Mouse (Mus musculus) MEL (cell line): ENCODE measurements at regions not wholly inside any gene's neighbourhood (a gene's known extent, or its start where the extent isn't known, plus 50 kb on each side); places are given as distances from the start of the nearest gene placed in this dataset.

Source experiments
- DNase-seq: peaks from one replicate; pipeline ENCODE4 v3.0.0; 2011; ENCODE audit warnings: low read depth, low spot score
- H3K27ac ChIP-seq: 2 replicates; pipeline ENCODE4 v1.5.1; 2012; ENCODE audit warnings: low read depth, mild to moderate bottlenecking, control low read depth, low read length, moderate library complexity; ENCODE audit not compliant: control insufficient read depth
- H3K27me3 ChIP-seq, 2 experiments: fragments of 150-350 bp in 1 of 2; sonication (generic) in 1 of 2; 2 replicates each; pipeline ENCODE4 v1.6.1; 2012; ENCODE audit warnings: low read length in 2 of 2, mild to moderate bottlenecking in 2 of 2, improper control_type of control experiment in 1 of 2, moderate library complexity in 1 of 2; ENCODE audit not compliant: insufficient read depth in 2 of 2, control insufficient read depth in 1 of 2
- H3K36me3 ChIP-seq, 2 experiments: 2 replicates each; pipeline ENCODE4 v1.6.1; 2012 to 2014; ENCODE audit warnings: low read length in 2 of 2, improper control_type of control experiment in 1 of 2, inconsistent platforms in 1 of 2, mild to moderate bottlenecking in 1 of 2; ENCODE audit not compliant: insufficient read depth in 2 of 2, control insufficient read depth in 1 of 2
- H3K4me1 ChIP-seq, 2 experiments: fragments of 150-350 bp in 1 of 2; sonication (generic) in 1 of 2; 2 replicates each; pipeline ENCODE4 v1.6.1; 2012; ENCODE audit warnings: low read length in 2 of 2, improper control_type of control experiment in 1 of 2, mild to moderate bottlenecking in 1 of 2; ENCODE audit not compliant: insufficient read depth in 2 of 2, control insufficient read depth in 1 of 2
- H3K4me3 ChIP-seq, 2 experiments: fragments of 150-350 bp in 1 of 2; sonication (generic) in 1 of 2; 2 replicates each; pipeline ENCODE4 v1.5.1; 2012; ENCODE audit warnings: low read depth in 2 of 2, low read length in 2 of 2, mild to moderate bottlenecking in 2 of 2, moderate library complexity in 2 of 2, control low read depth in 1 of 2, improper control_type of control experiment in 1 of 2; ENCODE audit not compliant: control insufficient read depth in 1 of 2, insufficient read depth in 1 of 2
- H3K79me2 ChIP-seq: 2 replicates; pipeline ENCODE4 v1.6.1; 2012; ENCODE audit warnings: mild to moderate bottlenecking, low read length, moderate library complexity; ENCODE audit not compliant: control insufficient read depth, poor library complexity, insufficient read depth
- H3K9ac ChIP-seq: 2 replicates; pipeline ENCODE4 v1.6.1; 2012; ENCODE audit warnings: low read depth, mild to moderate bottlenecking, control low read depth, low read length, moderate library complexity; ENCODE audit not compliant: control insufficient read depth, poor library complexity, severe bottlenecking
- H3K9me3 ChIP-seq: fragments of 150-350 bp; sonication (generic); replicated peaks from 2 replicates; pipeline ENCODE4 v1.6.1; 2012; ENCODE audit warnings: mild to moderate bottlenecking, low read length, improper control_type of control experiment, moderate library complexity; ENCODE audit not compliant: insufficient read depth
- BHLHE40 ChIP-seq: IDR thresholded peaks from 2 replicates; pipeline ENCODE4 v1.6.1; 2012; ENCODE audit warnings: low read depth, mild to moderate bottlenecking, inconsistent platforms, low read length, improper control_type of control experiment, borderline replicate concordance
- CHD1 ChIP-seq: IDR thresholded peaks from 2 replicates; pipeline ENCODE4 v1.6.1; 2012; ENCODE audit warnings: low read depth, mild to moderate bottlenecking, inconsistent platforms, low read length, improper control_type of control experiment
- CHD2 ChIP-seq: IDR thresholded peaks from 2 replicates; pipeline ENCODE4 v1.6.1; 2011; ENCODE audit warnings: low read length, improper control_type of control experiment
- CTCF ChIP-seq, 3 experiments: IDR thresholded peaks in 2 of 3; conservative IDR thresholded peaks in 1 of 3; 2 replicates each; pipeline ENCODE4 v1.5.1; 2011 to 2012; ENCODE audit warnings: low read length in 3 of 3, low read depth in 2 of 3, mild to moderate bottlenecking in 2 of 3, improper control_type of control experiment in 1 of 3, inconsistent platforms in 1 of 3, mixed read lengths in 1 of 3, moderate library complexity in 1 of 3; ENCODE audit not compliant: control insufficient read depth in 1 of 3, insufficient read depth in 1 of 3, poor library complexity in 1 of 3, severe bottlenecking in 1 of 3
- E2F4 ChIP-seq: IDR thresholded peaks from 2 replicates; pipeline ENCODE4 v1.6.1; 2011; ENCODE audit warnings: low read depth, low read length, improper control_type of control experiment, borderline replicate concordance
- ELF1 ChIP-seq: IDR thresholded peaks from 2 replicates; pipeline ENCODE4 v1.6.1; 2014; ENCODE audit warnings: low read depth, mild to moderate bottlenecking, inconsistent platforms, low read length, improper control_type of control experiment, moderate library complexity
- EP300 ChIP-seq, 2 experiments: IDR thresholded peaks; 2 replicates each; pipeline ENCODE4 v1.6.1; 2011; ENCODE audit warnings: improper control_type of control experiment in 2 of 2, low read length in 2 of 2, low read depth in 1 of 2, mild to moderate bottlenecking in 1 of 2
- ETS1 ChIP-seq: IDR thresholded peaks from 2 replicates; pipeline ENCODE4 v1.6.1; 2012; ENCODE audit warnings: low read depth, mild to moderate bottlenecking, inconsistent platforms, low read length, improper control_type of control experiment, moderate library complexity
- GABPA ChIP-seq: IDR thresholded peaks from 2 replicates; pipeline ENCODE4 v1.6.1; 2012; ENCODE audit warnings: low read depth, mild to moderate bottlenecking, inconsistent platforms, low read length, improper control_type of control experiment, moderate library complexity
- HCFC1 ChIP-seq: IDR thresholded peaks from 2 replicates; pipeline ENCODE4 v1.6.1; 2012; ENCODE audit warnings: low read depth, mild to moderate bottlenecking, inconsistent platforms, low read length, improper control_type of control experiment, moderate library complexity
- KAT2A ChIP-seq: conservative IDR thresholded peaks from 2 replicates; pipeline ENCODE4 v1.6.1; 2012; ENCODE audit warnings: low read depth, low read length, improper control_type of control experiment, inconsistent platforms
- MAZ ChIP-seq: IDR thresholded peaks from 2 replicates; pipeline ENCODE4 v1.6.1; 2012; ENCODE audit warnings: low read depth, mild to moderate bottlenecking, inconsistent platforms, low read length, improper control_type of control experiment
- MEF2A ChIP-seq: IDR thresholded peaks from 2 replicates; pipeline ENCODE4 v1.6.1; 2014; ENCODE audit warnings: low read depth, mild to moderate bottlenecking, inconsistent platforms, low read length, improper control_type of control experiment; ENCODE audit not compliant: poor library complexity, insufficient replicate concordance, severe bottlenecking; ENCODE audit errors: extremely low read depth
- MXI1 ChIP-seq: IDR thresholded peaks from 2 replicates; pipeline ENCODE4 v1.6.1; 2011; ENCODE audit warnings: mild to moderate bottlenecking, low read depth, low read length, improper control_type of control experiment
- MYB ChIP-seq: IDR thresholded peaks from 2 replicates; pipeline ENCODE4 v1.6.1; 2011; ENCODE audit warnings: mild to moderate bottlenecking, low read depth, low read length, improper control_type of control experiment
- NELFE ChIP-seq: IDR thresholded peaks from 2 replicates; pipeline ENCODE4 v1.6.1; 2011; ENCODE audit warnings: low read depth, low read length, improper control_type of control experiment
- NRF1 ChIP-seq: IDR thresholded peaks from 2 replicates; pipeline ENCODE4 v1.6.1; 2014; ENCODE audit warnings: low read depth, mild to moderate bottlenecking, inconsistent platforms, low read length, improper control_type of control experiment, moderate library complexity; ENCODE audit not compliant: poor library complexity, insufficient read depth, severe bottlenecking
- POLR2A ChIP-seq, 2 experiments: IDR thresholded peaks; 2 replicates each; pipeline ENCODE4 v1.6.1; 2011 to 2012; ENCODE audit warnings: low read length in 2 of 2, mild to moderate bottlenecking in 2 of 2, control low read depth in 1 of 2, improper control_type of control experiment in 1 of 2, low read depth in 1 of 2, moderate library complexity in 1 of 2; ENCODE audit not compliant: control insufficient read depth in 1 of 2, insufficient read depth in 1 of 2, poor library complexity in 1 of 2
- RAD21 ChIP-seq: IDR thresholded peaks from 2 replicates; pipeline ENCODE4 v1.6.1; 2011; ENCODE audit warnings: mild to moderate bottlenecking, low read depth, low read length, improper control_type of control experiment
- RCOR1 ChIP-seq: IDR thresholded peaks from 2 replicates; pipeline ENCODE4 v1.6.1; 2012; ENCODE audit warnings: low read depth, mild to moderate bottlenecking, inconsistent platforms, low read length, improper control_type of control experiment
- SIN3A ChIP-seq: IDR thresholded peaks from 2 replicates; pipeline ENCODE4 v1.6.1; 2012; ENCODE audit warnings: low read length, improper control_type of control experiment, inconsistent platforms
- TAL1 ChIP-seq: IDR thresholded peaks from 2 replicates; pipeline ENCODE4 v1.6.1; 2012; ENCODE audit warnings: mild to moderate bottlenecking, inconsistent platforms, low read length, moderate library complexity, mixed read lengths
- UBTF ChIP-seq: IDR thresholded peaks from 2 replicates; pipeline ENCODE4 v1.6.1; 2012; ENCODE audit warnings: low read depth, mild to moderate bottlenecking, inconsistent platforms, low read length, improper control_type of control experiment, moderate library complexity, borderline replicate concordance; ENCODE audit not compliant: insufficient read depth
- USF1 ChIP-seq: IDR thresholded peaks from 2 replicates; pipeline ENCODE4 v1.6.1; 2014; ENCODE audit warnings: low read depth, mild to moderate bottlenecking, inconsistent platforms, low read length, improper control_type of control experiment, moderate library complexity
- USF2 ChIP-seq, 2 experiments: IDR thresholded peaks; 2 replicates each; pipeline ENCODE4 v1.6.1; 2011 to 2012; ENCODE audit warnings: improper control_type of control experiment in 2 of 2, low read length in 2 of 2, borderline replicate concordance in 1 of 2, inconsistent platforms in 1 of 2, low read depth in 1 of 2, mild to moderate bottlenecking in 1 of 2; ENCODE audit not compliant: insufficient read depth in 1 of 2
- ZC3H11A ChIP-seq: IDR thresholded peaks from 2 replicates; pipeline ENCODE4 v1.6.1; 2012; ENCODE audit warnings: low read depth, mild to moderate bottlenecking, inconsistent platforms, low read length, improper control_type of control experiment
- ZKSCAN1 ChIP-seq: IDR thresholded peaks from 2 replicates; pipeline ENCODE4 v1.6.1; 2012; ENCODE audit warnings: low read depth, mild to moderate bottlenecking, inconsistent platforms, low read length, improper control_type of control experiment, moderate library complexity
- ZMIZ1 ChIP-seq: IDR thresholded peaks from 2 replicates; pipeline ENCODE4 v1.6.1; 2012; ENCODE audit warnings: low read depth, mild to moderate bottlenecking, inconsistent platforms, low read length, improper control_type of control experiment, moderate library complexity
- ZNF384 ChIP-seq: IDR thresholded peaks from 2 replicates; pipeline ENCODE4 v1.6.1; 2012; ENCODE audit warnings: low read depth, mild to moderate bottlenecking, inconsistent platforms, low read length, improper control_type of control experiment

GRCm38 (mm10) chr1:185754486-185755290, 300.0 kb downstream of the Slc30a10 start:
- no peak overlapping the region for H3K27ac ChIP-seq
- no peak overlapping the region for H3K9ac ChIP-seq
- H3K4me3 ChIP-seq = no peak overlapping the region
- no peaks in the 10 kb centered on the region for H3K9me3 ChIP-seq
- H3K36me3 ChIP-seq = no peaks in the 10 kb centered on the region
- no peaks in the 10 kb centered on the region for H3K4me1 ChIP-seq
- no peaks in the 10 kb centered on the region for H3K27me3 ChIP-seq
- no peaks in the 10 kb centered on the region for H3K79me2 ChIP-seq
- DNase-seq = no peak
- TF ChIP-seq ZNF384 (no peak), CHD1 (no peak), CHD2 (no peak), ZKSCAN1 (no peak), ETS1 (no peak), EP300 (IDR thresholded peaks at IDR 0.05; ENCODE audit: low read depth in 1 of 2, low read length in 2 of 2) (no peak), POLR2A (IDR thresholded peaks at IDR 0.05; ENCODE audit: control insufficient read depth in 1 of 2, insufficient read depth in 1 of 2, low read depth in 1 of 2, low read length in 2 of 2, poor library complexity in 1 of 2) (no peak), USF1 (no peak), MAZ (no peak), TAL1 (no peak), ZC3H11A (no peak), ELF1 (no peak), NRF1 (no peak), E2F4 (no peak), BHLHE40 (no peak), NELFE (no peak), HCFC1 (no peak), MYB (no peak), RAD21 (no peak), RCOR1 (no peak)

- H3K27ac ChIP-seq = no peak overlapping the region
- no peaks in the 10 kb centered on the region for H3K36me3 ChIP-seq
- H3K9ac ChIP-seq = no peak overlapping the region
- no peaks in the 10 kb centered on the region for H3K9me3 ChIP-seq
- no peaks in the 10 kb centered on the region for H3K27me3 ChIP-seq
- TF ChIP-seq ZNF384 (no peak), MYB (no peak), MXI1 (no peak), BHLHE40 (no peak), MEF2A (no peak), CHD1 (no peak), UBTF (no peak), USF2 (IDR thresholded peaks at IDR 0.05; ENCODE audit: borderline replicate concordance in 1 of 2, insufficient read depth in 1 of 2, low read depth in 1 of 2, low read length in 2 of 2) (no peak), ZC3H11A (no peak), ZMIZ1 (no peak), CTCF (IDR thresholded peaks at IDR 0.05 in 2 of 3, conservative IDR thresholded peaks at IDR 0.05 in 1 of 3; ENCODE audit: control insufficient read depth in 1 of 3, insufficient read depth in 1 of 3, low read depth in 2 of 3, low read length in 3 of 3, poor library complexity in 1 of 3, severe bottlenecking in 1 of 3) (no peak), RCOR1 (no peak), SIN3A (no peak), RAD21 (no peak), MAZ (no peak), GABPA (no peak), KAT2A (no peak), E2F4 (no peak)
- no peaks in the 10 kb centered on the region for H3K79me2 ChIP-seq
- H3K4me1 ChIP-seq = no peaks in the 10 kb centered on the region
- no peak for DNase-seq
- H3K4me3 ChIP-seq = no peak overlapping the region
Measured at GRCm38 (mm10) chr1:185757376-185757775, 302.7 kb downstream of the Slc30a10 start.
